Comparison of ENCODE assay signal across 24 mouse cellular contexts in genomic region chr6:43562474-43562873, GRCm38 (mm10).
"Had no signal": no experiment of that assay in that cellular context is flagged by ENCODE, and none has a peak within 500 bp of the region (broad histone marks: within the 10 kb centered on the region; RNA-seq: fewer than 3 reads in every experiment).

No protein-coding gene starts in this region.

- H3K9ac ChIP-seq: embryonic facial prominence, embryonic 12.5 days; embryonic facial prominence, embryonic 13.5 days; embryonic facial prominence, embryonic 15.5 days; forebrain, embryonic 12.5 days; forebrain, embryonic 13.5 days; forebrain, embryonic 15.5 days; forebrain, postnatal 0 days had no signal

- H3K4me1 ChIP-seq: embryonic facial prominence, embryonic 10.5 days; embryonic facial prominence, embryonic 12.5 days; embryonic facial prominence, embryonic 13.5 days; embryonic facial prominence, embryonic 15.5 days; forebrain, embryonic 10.5 days; forebrain, embryonic 12.5 days; forebrain, embryonic 13.5 days; forebrain, embryonic 15.5 days; heart, embryonic 10.5 days had no signal

- H3K4me2 ChIP-seq: embryonic facial prominence, embryonic 12.5 days; embryonic facial prominence, embryonic 13.5 days; embryonic facial prominence, embryonic 15.5 days; forebrain, embryonic 12.5 days; forebrain, embryonic 13.5 days; forebrain, embryonic 15.5 days had no signal

- H3K9me3 ChIP-seq: embryonic facial prominence, embryonic 10.5 days; embryonic facial prominence, embryonic 12.5 days; embryonic facial prominence, embryonic 13.5 days; embryonic facial prominence, embryonic 15.5 days; forebrain, embryonic 10.5 days; forebrain, embryonic 12.5 days; forebrain, embryonic 13.5 days; forebrain, embryonic 15.5 days; heart, embryonic 10.5 days had no signal

- H3K27ac ChIP-seq: embryonic facial prominence, embryonic 10.5 days; embryonic facial prominence, embryonic 12.5 days; embryonic facial prominence, embryonic 13.5 days; embryonic facial prominence, embryonic 15.5 days; forebrain, embryonic 10.5 days; forebrain, embryonic 12.5 days; forebrain, embryonic 13.5 days; forebrain, embryonic 15.5 days; gastrocnemius, adult 2 months; heart, adult 2 months; heart, embryonic 10.5 days had no signal

- H3K27me3 ChIP-seq: embryonic facial prominence, embryonic 12.5 days; embryonic facial prominence, embryonic 13.5 days; embryonic facial prominence, embryonic 15.5 days; forebrain, embryonic 12.5 days; forebrain, embryonic 13.5 days; forebrain, embryonic 15.5 days had no signal

- DNase-seq: cerebellum, postnatal 10 days; cerebellum, postnatal 14 days; cerebellum, postnatal 25 days; cerebellum, postnatal 36 days; embryo, embryonic 11 days; forebrain, postnatal 0 days; gastrocnemius, adult 2 months; gastrocnemius, postnatal 10 days; gastrocnemius, postnatal 14 days; gastrocnemius, postnatal 25 days; gastrocnemius, postnatal 36 days; heart, adult 11 months; heart, adult 18-20 months; heart, adult 2 months had no signal

- H3K4me3 ChIP-seq: embryonic facial prominence, embryonic 10.5 days; embryonic facial prominence, embryonic 12.5 days; embryonic facial prominence, embryonic 13.5 days; embryonic facial prominence, embryonic 15.5 days; erythroblast, embryonic 14.5 days; forebrain, embryonic 10.5 days; forebrain, embryonic 12.5 days; forebrain, embryonic 13.5 days; forebrain, embryonic 15.5 days; gastrocnemius, adult 2 months; heart, adult 2 months; heart, embryonic 10.5 days had no signal

- H3K36me3 ChIP-seq: embryonic facial prominence, embryonic 10.5 days; embryonic facial prominence, embryonic 12.5 days; embryonic facial prominence, embryonic 13.5 days; embryonic facial prominence, embryonic 15.5 days; forebrain, embryonic 10.5 days; forebrain, embryonic 12.5 days; forebrain, embryonic 15.5 days; heart, embryonic 10.5 days had no signal
